ENCODE assay signal across 17 mouse cellular contexts in the genomic region with DNA sequence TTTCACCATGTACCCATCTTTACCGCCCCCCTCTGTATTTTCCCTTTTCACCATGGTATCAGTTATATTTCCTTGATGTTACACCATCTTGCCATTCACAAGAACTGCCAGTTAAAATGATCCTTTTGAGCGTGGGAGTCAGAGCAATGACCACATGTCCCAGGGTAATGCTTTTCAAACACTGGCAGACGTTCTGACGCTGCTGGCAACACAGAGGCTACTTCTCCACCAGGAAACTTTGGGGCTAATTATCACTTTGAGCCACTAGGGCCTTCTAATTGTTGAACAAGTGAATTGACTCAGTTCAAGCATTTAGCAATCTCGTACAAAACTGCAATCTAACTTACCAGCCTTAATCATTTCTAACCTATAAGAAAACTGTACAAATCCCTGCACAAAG.
"Had no signal": no experiment of that assay in that cellular context is flagged by ENCODE, and none has a peak within 500 bp of the region (broad histone marks: within the 10 kb centered on the region; RNA-seq: fewer than 3 reads in every experiment).

No protein-coding gene starts in this region.

- H3K9me3 ChIP-seq: kidney, embryonic 15.5 days; limb, embryonic 12.5 days; liver, embryonic 13.5 days; lung, embryonic 15.5 days; megakaryocyte, embryonic 14.5 days; midbrain, embryonic 13.5 days; neural tube, embryonic 12.5 days had no signal

- DNase-seq: kidney, adult 2 months; kidney, postnatal 25 days; layer of hippocampus, adult 9-11 months; liver; liver, embryonic 13.5 days; liver, postnatal 0 days; lung, postnatal 14 days; thymus, postnatal 4 days had no signal

- H3K4me1 ChIP-seq: lung, embryonic 15.5 days; neural tube, embryonic 12.5 days had no signal

- H3K4me3 ChIP-seq: kidney, embryonic 15.5 days; limb, embryonic 12.5 days; liver, embryonic 13.5 days; lung, embryonic 15.5 days; megakaryocyte, embryonic 14.5 days; midbrain, embryonic 13.5 days; neural tube, embryonic 12.5 days had no signal

- H3K4me2 ChIP-seq: kidney, embryonic 15.5 days; limb, embryonic 12.5 days; liver, embryonic 13.5 days; lung, embryonic 15.5 days; midbrain, embryonic 13.5 days; neural tube, embryonic 12.5 days had no signal

- H3K36me3 ChIP-seq: kidney, embryonic 15.5 days; limb, embryonic 12.5 days; liver, embryonic 13.5 days; lung, embryonic 15.5 days; midbrain, embryonic 13.5 days; neural tube, embryonic 12.5 days had no signal

- H3K27me3 ChIP-seq: kidney, embryonic 15.5 days; limb, embryonic 12.5 days; liver, embryonic 13.5 days; lung, embryonic 15.5 days; megakaryocyte, embryonic 14.5 days; midbrain, embryonic 13.5 days; neural tube, embryonic 12.5 days had no signal

- ATAC-seq: intestine, embryonic 16.5 days; liver, postnatal 0 days; midbrain, embryonic 13.5 days had no signal

- H3K27ac ChIP-seq: kidney, embryonic 15.5 days; limb, embryonic 12.5 days; liver, embryonic 13.5 days; lung, embryonic 15.5 days; macrophage; midbrain, embryonic 13.5 days; neural tube, embryonic 12.5 days; stomach, postnatal 0 days had no signal

- H3K9ac ChIP-seq: kidney, embryonic 15.5 days; limb, embryonic 12.5 days; liver, embryonic 13.5 days; liver, postnatal 0 days; lung, embryonic 15.5 days; midbrain, embryonic 13.5 days; neural tube, embryonic 12.5 days had no signal
